Mouse (Mus musculus): ENCODE results near the gene Shisa3.

Shisa3 gene

GRCm38 (mm10) chr5:67607804-67608673 lies at the start of gene Shisa3:
Gene Shisa3, plus strand, starts transcription at chr5:67607882.
- DNase-seq (ENCODE audit: extremely low spot score, low read depth, low spot score) = no peak

GRCm38 (mm10) chr5:67558644-67559043 lies 49.0 kb upstream of the Shisa3 start:
- DNase-seq (ENCODE audit: extremely low spot score, low read depth, low spot score) = no peak

GRCm38 (mm10) chr5:67559063-67559462 lies 48.6 kb upstream of the Shisa3 start:
- no peak for DNase-seq (ENCODE audit: extremely low spot score, low read depth, low spot score)

GRCm38 (mm10) chr5:67572552-67573155 lies 35.0 kb upstream of the Shisa3 start:
- DNase-seq (ENCODE audit: extremely low spot score, low read depth, low spot score) = no peak

GRCm38 (mm10) chr5:67574039-67574438 lies 33.6 kb upstream of the Shisa3 start:
- no peak for DNase-seq (ENCODE audit: extremely low spot score, low read depth, low spot score)

GRCm38 (mm10) chr5:67575705-67576104 lies 32.0 kb upstream of the Shisa3 start:
- DNase-seq (ENCODE audit: extremely low spot score, low read depth, low spot score) = no peak

GRCm38 (mm10) chr5:67579725-67580633 lies 27.7 kb upstream of the Shisa3 start:
- no peak for DNase-seq (ENCODE audit: extremely low spot score, low read depth, low spot score)

GRCm38 (mm10) chr5:67595070-67595469 lies 12.6 kb upstream of the Shisa3 start:
- DNase-seq (ENCODE audit: extremely low spot score, low read depth, low spot score) = no peak

GRCm38 (mm10) chr5:67595629-67596028 lies 12.1 kb upstream of the Shisa3 start:
- DNase-seq (ENCODE audit: extremely low spot score, low read depth, low spot score) = no peak

- no peak for DNase-seq (ENCODE audit: extremely low spot score, low read depth, low spot score)
Observed at GRCm38 (mm10) chr5:67599935-67600334, 7.7 kb upstream of the Shisa3 start.

- no peak for DNase-seq (ENCODE audit: extremely low spot score, low read depth, low spot score)
Observed at GRCm38 (mm10) chr5:67605951-67606350, 1.7 kb upstream of the Shisa3 start.

- no peak for DNase-seq (ENCODE audit: extremely low spot score, low read depth, low spot score)
Observed at GRCm38 (mm10) chr5:67606916-67607803, 522 bp upstream of the Shisa3 start.

- no peak for DNase-seq (ENCODE audit: extremely low spot score, low read depth, low spot score)
Observed at GRCm38 (mm10) chr5:67608674-67609519, 1.2 kb downstream of the Shisa3 start.

- no peak for DNase-seq (ENCODE audit: extremely low spot score, low read depth, low spot score)
Observed at GRCm38 (mm10) chr5:67609520-67609837, 1.8 kb downstream of the Shisa3 start.

GRCm38 (mm10) chr5:67621230-67621629 lies 13.5 kb downstream of the Shisa3 start:
- DNase-seq (ENCODE audit: extremely low spot score, low read depth, low spot score) = no peak

- no peak for DNase-seq (ENCODE audit: extremely low spot score, low read depth, low spot score)
Observed at GRCm38 (mm10) chr5:67628180-67628940, 20.7 kb downstream of the Shisa3 start.

GRCm38 (mm10) chr5:67629440-67629839 lies 21.8 kb downstream of the Shisa3 start:
- DNase-seq (ENCODE audit: extremely low spot score, low read depth, low spot score) = no peak

- DNase-seq (ENCODE audit: extremely low spot score, low read depth, low spot score) = no peak
Observed at GRCm38 (mm10) chr5:67629861-67630260, 22.2 kb downstream of the Shisa3 start.

GRCm38 (mm10) chr5:67631261-67631660 lies 23.6 kb downstream of the Shisa3 start:
- no peak for DNase-seq (ENCODE audit: extremely low spot score, low read depth, low spot score)
